Mouse (Mus musculus) limb, embryonic 13.5 days (tissue): ENCODE measurements around the gene Trip12. TPM values are rescaled to one million over a fixed set of nuclear protein-coding genes. Genes with fewer than 3 reads are reported as not detected.
A peak's percentile ranks its signal among the peaks of the same experiment; 100 is the strongest.

ENCODE experiments used
- ATAC-seq: fragments of 200-750 bp; cut with Nextera tagmentation; 2 replicates; pipeline ENCODE4 v1.8.0; 2017; ENCODE audit warnings: low read depth, moderate number of reproducible peaks, moderate TSS enrichment; ENCODE audit not compliant: low FRiP score
- H3K27ac ChIP-seq: fragments of 300-500 bp; sonication (generic); 2 replicates; pipeline ENCODE4 v1.5.1; 2015; ENCODE audit warnings: inconsistent platforms, mild to moderate bottlenecking, moderate library complexity
- H3K27me3 ChIP-seq: fragments of 300-500 bp; sonication (generic); 2 replicates; pipeline ENCODE4 v1.6.1; 2015; ENCODE audit warnings: mild to moderate bottlenecking, inconsistent platforms
- H3K36me3 ChIP-seq: fragments of 300-500 bp; sonication (generic); 2 replicates; pipeline ENCODE4 v1.6.1; 2015; ENCODE audit warnings: inconsistent platforms, mild to moderate bottlenecking, moderate library complexity
- H3K4me1 ChIP-seq: fragments of 300-500 bp; sonication (generic); 2 replicates; pipeline ENCODE4 v1.6.1; 2015; ENCODE audit warnings: inconsistent platforms
- H3K4me2 ChIP-seq: fragments of 300-500 bp; sonication (generic); replicated peaks from 2 replicates; pipeline ENCODE4 v1.6.1; 2015; ENCODE audit warnings: inconsistent platforms, mild to moderate bottlenecking, moderate library complexity
- H3K4me3 ChIP-seq: fragments of 300-500 bp; sonication (generic); 2 replicates; pipeline ENCODE4 v1.5.1; 2015; ENCODE audit warnings: moderate library complexity, mild to moderate bottlenecking, inconsistent platforms
- H3K9ac ChIP-seq: fragments of 300-500 bp; sonication (generic); 2 replicates; pipeline ENCODE4 v1.6.1; 2015; ENCODE audit warnings: mild to moderate bottlenecking, inconsistent platforms
- H3K9me3 ChIP-seq: fragments of 300-500 bp; sonication (generic); 2 replicates; pipeline ENCODE4 v1.6.1; 2016; ENCODE audit warnings: inconsistent platforms
- WGBS: fragments of 180-500 bp; shearing (Covaris S2); methylation state at CpG from one replicate; pipeline ENCODE4 v1.1.7; 2015; 5-methylcytosine and 5-hydroxymethylcytosine counted together
- polyA plus RNA-seq: library from polyadenylated mRNA; unstranded; fragments of >200 nt; fragmentation: Nextera tagmentation; extraction: Ambion mirVana; gene quantifications from 2 replicates; pipeline ENCODE4 v1.2.1, GENCODE M21; 2015

Gene Trip12
- polyA plus RNA-seq, 1 experiment from 2014 or later: 69.3 TPM

- ATAC-seq: no peak
- H3K9ac ChIP-seq: no peak overlapping the region
- H3K9me3 ChIP-seq: no peaks in the 10 kb centered on the region
- 88% methylated on average over 2 of the region's 2 CpGs for WGBS
- no peak overlapping the region for H3K27ac ChIP-seq
- no peaks in the 10 kb centered on the region for H3K4me1 ChIP-seq
- H3K27me3 ChIP-seq: no peaks in the 10 kb centered on the region
- H3K36me3 ChIP-seq: no peaks in the 10 kb centered on the region
- no peak overlapping the region for H3K4me3 ChIP-seq
- H3K4me2 ChIP-seq: no peak overlapping the region
Observed at GRCm38 (mm10) chr1:84854966-84855365, 14.7 kb upstream of the Trip12 start.

- Histone ChIP-seq H3K4me3 (no peak overlapping the region), H3K27ac (no peak overlapping the region), H3K4me1 (no peaks in the 10 kb centered on the region), H3K27me3 (no peaks in the 10 kb centered on the region), H3K9me3 (no peaks in the 10 kb centered on the region), H3K9ac (no peak overlapping the region), H3K4me2 (no peak overlapping the region), H3K36me3 (0 out of 2 replicates have a peak, but pooled peaks cover under 1% of the 10 kb centered on the region)
- no peak for ATAC-seq
- WGBS: 82% methylated on average over 1 of the region's 1 CpGs
Observed at GRCm38 (mm10) chr1:84853721-84854120, 13.4 kb upstream of the Trip12 start.

DNA sequence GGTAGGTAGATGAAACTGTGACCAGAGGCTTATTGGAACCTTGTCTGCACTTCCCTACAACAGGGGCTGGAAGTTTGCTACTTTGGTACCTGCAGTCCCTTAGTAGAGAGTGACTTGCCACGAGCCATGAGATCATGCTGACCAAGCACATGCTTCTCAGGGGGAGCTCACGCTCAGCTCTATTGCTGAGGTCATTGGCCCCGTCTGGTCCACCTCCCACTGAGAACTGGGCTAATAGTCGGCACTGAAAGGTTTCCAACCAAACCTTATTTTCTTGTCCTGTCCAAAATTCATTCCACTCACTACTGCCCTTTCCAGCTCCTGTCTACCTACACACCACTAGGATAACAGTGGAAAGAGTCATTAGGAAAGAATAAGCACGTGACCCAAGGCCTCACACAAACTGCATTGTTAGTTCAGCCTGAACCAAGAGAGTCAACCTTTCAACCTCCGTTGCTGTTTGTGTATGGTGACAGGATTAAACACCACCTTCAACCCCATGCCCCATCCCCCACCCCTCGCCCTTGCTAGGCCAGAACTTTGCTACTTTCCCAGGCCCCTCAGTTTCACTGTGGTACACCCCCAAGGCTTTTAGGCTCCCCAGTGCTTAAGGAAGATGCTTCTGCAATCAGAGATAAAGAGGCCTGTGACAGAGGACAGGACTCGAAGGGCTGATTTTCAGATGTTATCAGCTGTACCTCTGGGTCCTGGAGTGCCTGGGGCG is 11.4 kb upstream of the Trip12 start:
- Histone ChIP-seq H3K4me1 (no peaks in the 10 kb centered on the region), H3K9ac (no peak overlapping the region), H3K27ac (no peak overlapping the region), H3K36me3 (peaks cover 6% of the 10 kb centered on the region; the same call in 1 of the 2 replicates), H3K4me3 (no peak overlapping the region), H3K9me3 (no peaks in the 10 kb centered on the region), H3K27me3 (no peaks in the 10 kb centered on the region), H3K4me2 (no peak overlapping the region)
- WGBS: 46% methylated on average over 9 of the region's 9 CpGs
- ATAC-seq: no peak

DNA sequence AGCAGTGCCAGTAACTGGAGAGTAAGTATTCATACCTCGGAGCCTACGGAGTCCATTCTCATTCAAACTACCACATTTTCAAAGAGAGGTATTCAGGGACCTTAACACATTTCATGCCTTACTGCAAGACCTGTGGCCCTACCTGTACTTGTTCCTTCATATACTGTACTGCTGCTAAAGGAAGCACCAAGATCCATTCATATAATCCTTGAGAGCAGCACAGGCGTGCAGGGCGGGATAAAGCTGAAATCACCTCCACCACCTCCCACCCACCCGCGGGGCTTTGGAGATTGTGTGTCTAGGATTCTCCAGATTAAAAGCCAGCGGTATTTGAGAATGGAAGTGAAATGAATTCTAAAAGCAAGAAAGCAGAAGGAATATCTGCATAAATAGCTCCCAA is 10.2 kb upstream of the Trip12 start:
- no peaks in the 10 kb centered on the region for H3K9me3 ChIP-seq
- no peak for ATAC-seq

GRCm38 (mm10) chr1:84849804-84850203 is 9.5 kb upstream of the Trip12 start:
- Histone ChIP-seq H3K4me3 (no peak overlapping the region), H3K4me1 (no peaks in the 10 kb centered on the region), H3K27ac (no peak overlapping the region), H3K9ac (no peak overlapping the region), H3K9me3 (no peaks in the 10 kb centered on the region), H3K4me2 (no peak overlapping the region), H3K36me3 (peaks cover 6% of the 10 kb centered on the region; the same call in 1 of the 2 replicates), H3K27me3 (no peaks in the 10 kb centered on the region)
- WGBS: 88% methylated on average over 7 of the region's 7 CpGs
- no peak for ATAC-seq

More for the DNA sequence above, 10.2 kb upstream of the Trip12 start:
- no peak overlapping the region for H3K27ac ChIP-seq
- 90% methylated on average over 7 of the region's 7 CpGs for WGBS
- H3K9ac ChIP-seq: no peak overlapping the region
- H3K36me3 ChIP-seq: peaks cover 6% of the 10 kb centered on the region; the same call in 1 of the 2 replicates
- no peak overlapping the region for H3K4me2 ChIP-seq
- no peaks in the 10 kb centered on the region for H3K27me3 ChIP-seq
- H3K4me3 ChIP-seq: no peak overlapping the region
- H3K4me1 ChIP-seq: no peaks in the 10 kb centered on the region

DNA sequence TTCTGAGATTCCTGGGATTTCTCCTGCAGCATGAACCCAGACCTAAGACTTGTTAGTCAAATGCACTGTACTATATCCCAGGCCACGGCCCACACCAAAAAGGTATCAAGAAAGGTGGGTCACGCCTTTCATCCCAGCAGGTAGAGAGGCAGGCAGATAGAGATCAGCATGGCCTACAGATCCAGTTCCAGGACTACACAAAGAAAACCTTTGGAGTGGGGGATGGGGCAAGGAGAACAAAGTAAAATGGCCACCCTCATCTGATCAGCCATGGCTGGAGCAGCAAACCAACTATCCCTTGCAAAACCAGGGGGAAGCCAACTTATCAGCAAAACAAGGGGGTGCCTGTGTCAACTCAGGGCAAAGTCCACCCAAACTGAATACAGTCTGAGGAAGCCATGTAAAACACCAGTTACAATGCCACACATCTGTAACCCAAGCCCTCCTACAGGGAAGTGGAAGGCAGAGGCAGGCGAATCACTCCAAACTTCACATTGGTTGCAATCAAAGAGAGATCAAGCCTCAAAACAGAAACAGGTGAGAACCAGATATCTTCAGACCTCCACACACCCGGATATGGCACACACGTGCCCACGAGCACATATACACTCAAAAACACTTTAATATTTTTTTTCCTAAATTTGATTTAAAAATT is 8.6 kb upstream of the Trip12 start:
- Histone ChIP-seq H3K4me3 (no peak overlapping the region), H3K27me3 (no peaks in the 10 kb centered on the region), H3K4me1 (no peaks in the 10 kb centered on the region), H3K4me2 (no peak overlapping the region), H3K9me3 (no peaks in the 10 kb centered on the region), H3K36me3 (peaks cover 6% of the 10 kb centered on the region; the same call in 1 of the 2 replicates), H3K27ac (no peak overlapping the region), H3K9ac (no peak overlapping the region)
- 95% methylated on average over 6 of the region's 6 CpGs for WGBS
- ATAC-seq: no peak

- WGBS: 93% methylated on average over 3 of the region's 3 CpGs
- Histone ChIP-seq H3K36me3 (peaks cover 6% of the 10 kb centered on the region; the same call in 1 of the 2 replicates), H3K27ac (no peak overlapping the region)
Observed at GRCm38 (mm10) chr1:84848335-84848734, 8.0 kb upstream of the Trip12 start.

GRCm38 (mm10) chr1:84847698-84848097 is 7.4 kb upstream of the Trip12 start:
- Histone ChIP-seq H3K9me3 (no peaks in the 10 kb centered on the region), H3K9ac (no peak overlapping the region), H3K27ac (no peak overlapping the region), H3K4me1 (no peaks in the 10 kb centered on the region), H3K36me3 (peaks cover 6% of the 10 kb centered on the region; the same call in 1 of the 2 replicates), H3K27me3 (no peaks in the 10 kb centered on the region), H3K4me2 (no peak overlapping the region), H3K4me3 (no peak overlapping the region)
- 85% methylated on average over 7 of the region's 7 CpGs for WGBS
- no peak for ATAC-seq

More at GRCm38 (mm10) chr1:84848335-84848734, 8.0 kb upstream of the Trip12 start:
- ATAC-seq: no peak
- no peaks in the 10 kb centered on the region for H3K27me3 ChIP-seq
- H3K9me3 ChIP-seq: no peaks in the 10 kb centered on the region
- H3K4me2 ChIP-seq: no peak overlapping the region
- no peak overlapping the region for H3K9ac ChIP-seq
- no peaks in the 10 kb centered on the region for H3K4me1 ChIP-seq
- H3K4me3 ChIP-seq: no peak overlapping the region

- WGBS: 94% methylated on average over 2 of the region's 2 CpGs
- peaks cover 8% of the 10 kb centered on the region for H3K4me1 ChIP-seq
- H3K4me3 ChIP-seq: no peak overlapping the region
- no peaks in the 10 kb centered on the region for H3K9me3 ChIP-seq
- H3K4me2 ChIP-seq: no peak overlapping the region
- peaks cover 2% of the 10 kb centered on the region; the same call in 1 of the 2 replicates for H3K36me3 ChIP-seq
- no peak overlapping the region for H3K9ac ChIP-seq
- ATAC-seq: no peak
- no peak overlapping the region for H3K27ac ChIP-seq
- H3K27me3 ChIP-seq: no peaks in the 10 kb centered on the region
Observed at GRCm38 (mm10) chr1:84843366-84843765, 3.0 kb upstream of the Trip12 start.

DNA sequence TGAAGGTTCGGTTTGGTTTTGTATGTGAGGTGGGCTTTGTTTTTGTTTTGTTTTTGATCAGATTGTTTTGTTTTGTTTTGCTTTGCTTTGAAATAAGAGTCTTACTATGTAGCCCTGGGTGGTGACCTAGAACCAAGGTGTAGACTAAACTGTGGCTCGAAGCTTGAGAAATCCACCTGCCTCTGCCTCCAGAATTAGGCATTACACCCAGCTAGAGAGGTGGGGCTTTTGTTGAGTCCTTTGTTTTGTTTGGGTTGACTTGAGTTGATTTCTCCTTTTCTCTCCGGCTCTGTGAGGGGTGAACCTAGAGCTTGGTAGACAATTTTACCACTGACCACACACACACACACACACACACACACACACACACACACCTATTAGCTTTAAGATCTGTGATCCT is 745 bp upstream of the Trip12 start:
- H3K4me3 ChIP-seq: peak overlapping the region; percentile 93
- H3K4me2 ChIP-seq: peak overlapping the region; percentile 76
- WGBS: 82% methylated on average over 3 of the region's 3 CpGs
- ATAC-seq: no peak
- H3K27ac ChIP-seq: no peak overlapping the region
- no peaks in the 10 kb centered on the region for H3K27me3 ChIP-seq
- H3K9ac ChIP-seq: peak overlapping the region; percentile 97; the same call in 1 of the 2 replicates
- no peaks in the 10 kb centered on the region for H3K9me3 ChIP-seq
- peaks cover 18% of the 10 kb centered on the region for H3K4me1 ChIP-seq
- no peaks in the 10 kb centered on the region for H3K36me3 ChIP-seq

DNA sequence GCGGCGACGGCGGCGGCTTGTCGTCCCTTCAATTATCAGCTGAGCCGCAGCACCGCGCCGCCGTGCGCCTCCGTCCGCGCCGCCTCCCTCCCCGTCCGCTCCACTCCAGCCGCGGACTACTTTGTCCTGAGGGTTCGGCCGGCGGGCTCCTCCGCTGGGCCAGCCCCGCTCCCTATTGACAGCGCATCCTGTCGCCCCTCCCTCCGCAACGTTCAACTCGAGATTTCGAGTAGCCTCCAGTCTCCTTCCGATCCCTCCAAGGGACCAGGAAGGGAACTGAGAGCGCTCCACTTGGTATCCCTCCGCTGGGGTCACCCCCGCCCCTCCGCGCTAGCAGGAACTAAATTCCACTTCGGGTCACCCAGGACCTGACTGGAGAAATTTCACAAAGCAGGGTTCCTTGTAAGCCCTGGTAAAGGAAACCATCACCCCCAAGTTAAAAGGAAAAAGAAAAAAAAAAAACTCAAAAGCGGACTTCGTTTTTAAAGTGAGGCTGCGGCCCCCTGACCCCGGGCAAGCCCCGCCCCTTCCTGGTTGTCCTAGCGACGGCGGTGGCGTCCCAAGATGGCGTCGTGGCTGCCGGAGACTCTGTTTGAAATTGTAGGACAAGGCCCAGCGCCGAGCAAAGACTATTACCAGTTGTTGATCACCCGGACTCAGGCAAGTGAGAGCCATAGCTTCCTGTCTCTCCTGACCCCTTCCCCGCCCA is 853 bp downstream of the Trip12 start, which contains the start of gene Fbxo36:
Fbxo36 (plus strand) TSS at position 533 of the 709 bp plus-strand sequence.
- Histone ChIP-seq H3K9ac (peak within 1 kb of the TSS; percentile 97), H3K9me3 (no peaks in the 10 kb centered on the region), H3K27me3 (no peaks in the 10 kb centered on the region), H3K27ac (peak within 1 kb of the TSS; percentile 95), H3K4me2 (peak within 1 kb of the TSS; percentile 76), H3K4me1 (peaks cover 18% of the 10 kb centered on the region), H3K36me3 (no peaks in the 10 kb centered on the region), H3K4me3 (peak within 1 kb of the TSS; percentile 93)
- under 1% methylated on average over 53 of the region's 54 CpGs for WGBS
- ATAC-seq: peak; percentile 89

GRCm38 (mm10) chr1:84838621-84839151 is 1.6 kb downstream of the Trip12 start:
- Histone ChIP-seq H3K4me1 (peaks cover 18% of the 10 kb centered on the region), H3K9ac (peak overlapping the region; percentile 97), H3K36me3 (peaks cover 4% of the 10 kb centered on the region), H3K9me3 (no peaks in the 10 kb centered on the region), H3K27ac (peak overlapping the region; percentile 95), H3K4me2 (peak overlapping the region; percentile 76), H3K27me3 (no peaks in the 10 kb centered on the region), H3K4me3 (peak overlapping the region; percentile 93)
- WGBS: under 1% methylated on average over 44 of the region's 44 CpGs
- ATAC-seq: peak; percentile 63
